20 mouse cellular contexts compared by ENCODE assay signal in the genomic region with DNA sequence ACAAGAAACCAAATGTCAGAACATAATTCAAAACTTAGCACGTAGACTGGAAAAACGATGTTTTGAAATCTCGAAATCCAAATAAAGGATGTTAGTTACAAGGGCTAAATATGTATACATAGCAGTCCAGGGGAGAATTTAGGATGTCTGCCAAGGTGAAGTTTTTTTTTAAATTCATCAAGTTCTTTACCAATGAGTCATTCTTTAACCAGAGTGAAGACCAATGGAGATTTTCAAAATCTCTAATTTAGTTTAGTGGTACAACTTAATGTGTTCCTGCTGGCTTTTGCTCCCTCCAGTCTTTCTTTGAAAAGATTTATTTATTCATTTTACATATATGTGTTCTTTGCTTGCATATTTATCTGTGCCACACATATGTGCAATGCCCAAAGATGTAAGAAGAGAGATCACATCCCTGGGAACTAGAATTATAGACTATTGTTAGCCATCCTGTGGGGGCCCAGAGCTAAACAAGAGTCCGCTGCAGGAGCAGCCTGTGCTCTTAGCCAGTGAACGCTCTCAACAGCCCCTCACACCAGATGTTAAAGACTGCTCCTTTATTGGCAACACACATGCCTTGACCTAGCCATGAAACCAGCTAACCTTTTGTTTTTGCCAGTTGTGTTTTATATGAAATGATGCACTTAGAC.
DNase-seq lines count a peak whose midpoint lies in the region; ATAC-seq and TF ChIP-seq lines count a peak whose summit lies in the region.
"Had no signal": no experiment of that assay in that cellular context is flagged by ENCODE, and none has a peak within 500 bp of the region (broad histone marks: within the 10 kb centered on the region; RNA-seq: fewer than 3 reads in every experiment).

No protein-coding gene starts in this region.

- no peaks in the 10 kb centered on the region for H3K9me3 ChIP-seq in heart, embryonic 16.5 days (replicated peaks; ENCODE audit: control insufficient read depth, low read length)
- no peaks in the 10 kb centered on the region for H3K9me3 ChIP-seq in heart, embryonic 10.5 days
- H3K9me3 ChIP-seq in stomach, embryonic 16.5 days (replicated peaks; ENCODE audit: control insufficient read depth, low read length) = no peaks in the 10 kb centered on the region
- H3K9me3 ChIP-seq in stomach, postnatal 0 days (ENCODE audit: control insufficient read depth, low read length) = no peaks in the 10 kb centered on the region
- no peaks in the 10 kb centered on the region for H3K9me3 ChIP-seq in embryonic facial prominence, embryonic 14.5 days (ENCODE audit: control insufficient read depth, low read length)
- H3K9me3 ChIP-seq: liver, embryonic 12.5 days; megakaryocyte, embryonic 14.5 days had no signal

- no peak overlapping the region for H3K4me2 ChIP-seq in heart, embryonic 16.5 days (ENCODE audit: low read depth, low read length)
- H3K4me2 ChIP-seq in stomach, embryonic 16.5 days (ENCODE audit: low read depth, low read length) = no peak overlapping the region
- H3K4me2 ChIP-seq in stomach, postnatal 0 days (replicated peaks; ENCODE audit: low read depth) = no peak overlapping the region
- H3K4me2 ChIP-seq in embryonic facial prominence, embryonic 14.5 days (ENCODE audit: low read depth, low read length) = no peak overlapping the region
- H3K4me2 ChIP-seq: heart, embryonic 11.5 days; liver, embryonic 12.5 days had no signal

- WGBS in heart, embryonic 16.5 days = 28% methylated on average over 5 of the region's 5 CpGs
- 84% methylated on average over 5 of the region's 5 CpGs for WGBS in heart, embryonic 10.5 days
- 54% methylated on average over 5 of the region's 5 CpGs for WGBS in stomach, embryonic 16.5 days
- WGBS in stomach, postnatal 0 days = 30% methylated on average over 5 of the region's 5 CpGs
- 43% methylated on average over 5 of the region's 5 CpGs for whole genome bisulfite sequencing in embryonic facial prominence, embryonic 14.5 days

- no peaks in the 10 kb centered on the region for H3K36me3 ChIP-seq in heart, embryonic 16.5 days (ENCODE audit: control insufficient read depth, insufficient read depth)
- no peaks in the 10 kb centered on the region for H3K36me3 ChIP-seq in heart, embryonic 10.5 days
- H3K36me3 ChIP-seq in stomach, embryonic 16.5 days (ENCODE audit: control insufficient read depth, insufficient read depth, low read length) = no peaks in the 10 kb centered on the region
- H3K36me3 ChIP-seq in stomach, postnatal 0 days (ENCODE audit: control insufficient read depth, insufficient read depth, low read length) = no peaks in the 10 kb centered on the region
- no peaks in the 10 kb centered on the region for H3K36me3 ChIP-seq in embryonic facial prominence, embryonic 14.5 days (ENCODE audit: control insufficient read depth, insufficient read depth, low read length)
- H3K36me3 ChIP-seq: liver, embryonic 12.5 days had no signal

- H3K9ac ChIP-seq in heart, embryonic 16.5 days (ENCODE audit: low read length) = no peak overlapping the region
- no peak overlapping the region for H3K9ac ChIP-seq in stomach, embryonic 16.5 days (ENCODE audit: low read length)
- no peak overlapping the region for H3K9ac ChIP-seq in stomach, postnatal 0 days (ENCODE audit: low read length)
- H3K9ac ChIP-seq in embryonic facial prominence, embryonic 14.5 days (ENCODE audit: low read depth, low read length) = no peak overlapping the region
- H3K9ac ChIP-seq: liver, embryonic 12.5 days had no signal

- no peaks in the 10 kb centered on the region for H3K27me3 ChIP-seq in heart, embryonic 16.5 days (ENCODE audit: control insufficient read depth, insufficient read depth, low read length)
- H3K27me3 ChIP-seq in heart, embryonic 10.5 days (ENCODE audit: insufficient read depth, poor library complexity, severe bottlenecking) = no peaks in the 10 kb centered on the region
- H3K27me3 ChIP-seq in stomach, embryonic 16.5 days (ENCODE audit: control insufficient read depth, insufficient read depth, low read length) = no peaks in the 10 kb centered on the region
- H3K27me3 ChIP-seq in stomach, postnatal 0 days (ENCODE audit: control insufficient read depth, insufficient read depth, low read length) = no peaks in the 10 kb centered on the region
- no peaks in the 10 kb centered on the region for H3K27me3 ChIP-seq in embryonic facial prominence, embryonic 14.5 days (replicated peaks; ENCODE audit: control insufficient read depth, insufficient read depth, low read length)
- H3K27me3 ChIP-seq: liver, embryonic 12.5 days; megakaryocyte, embryonic 14.5 days had no signal

- peak overlapping the region; percentile 71 for H3K27ac ChIP-seq in heart, embryonic 16.5 days (ENCODE audit: low read length)
- no peak overlapping the region for H3K27ac ChIP-seq in heart, embryonic 10.5 days
- H3K27ac ChIP-seq in stomach, embryonic 16.5 days (ENCODE audit: low read length) = peak overlapping the region; percentile 38
- no peak overlapping the region for H3K27ac ChIP-seq in stomach, postnatal 0 days (replicated peaks)
- peak overlapping the region; percentile 53 for H3K27ac ChIP-seq in embryonic facial prominence, embryonic 14.5 days (replicated peaks; ENCODE audit: low read depth, low read length)
- H3K27ac ChIP-seq: layer of hippocampus, adult 2 months; liver, embryonic 12.5 days had no signal

- TF ChIP-seq CTCF in stomach, postnatal 0 days (IDR thresholded peaks at IDR 0.05; ENCODE audit: low read depth) = no peak

- no peak for DNase-seq in heart, embryonic 10.5 days (ENCODE audit: low spot score)
- no peak for DNase-seq in stomach, postnatal 0 days (ENCODE audit: low spot score)
- peak; percentile 80 for DNase-seq in embryonic facial prominence, embryonic 14.5 days (ENCODE audit: low spot score)
- no peak for DNase-seq in thymus, postnatal 25 days
- DNase-seq in MN1 (ENCODE audit: low spot score) = no peak
- DNase-seq: cerebellum, adult 18-20 months; cerebellum, postnatal 36 days; gastrocnemius, postnatal 36 days; kidney, adult 18-20 months; kidney, postnatal 10 days; lung, adult 2 months; midbrain, embryonic 14.5 days; thymus, adult 18-20 months had no signal

- ATAC-seq in heart, embryonic 16.5 days (replicated peaks; ENCODE audit: extremely low read depth, insufficient read depth, low FRiP score) = no peak
- no peak for ATAC-seq in stomach, embryonic 16.5 days (ENCODE audit: insufficient read depth, low FRiP score)
- ATAC-seq in stomach, postnatal 0 days (ENCODE audit: low FRiP score, low TSS enrichment) = no peak
- ATAC-seq in embryonic facial prominence, embryonic 14.5 days (ENCODE audit: low read depth) = no peak
- ATAC-seq: forebrain, embryonic 16.5 days; liver, embryonic 12.5 days had no signal

- H3K4me3 ChIP-seq in heart, embryonic 16.5 days (ENCODE audit: low read length) = no peak overlapping the region
- no peak overlapping the region for H3K4me3 ChIP-seq in heart, embryonic 10.5 days
- no peak overlapping the region for H3K4me3 ChIP-seq in stomach, embryonic 16.5 days (replicated peaks; ENCODE audit: low read length)
- no peak overlapping the region for H3K4me3 ChIP-seq in stomach, postnatal 0 days (ENCODE audit: low read depth, low read length)
- no peak overlapping the region for H3K4me3 ChIP-seq in embryonic facial prominence, embryonic 14.5 days (ENCODE audit: low read depth, low read length)
- H3K4me3 ChIP-seq: layer of hippocampus, adult 2 months; liver, embryonic 12.5 days; megakaryocyte, embryonic 14.5 days had no signal

- no peak for TF ChIP-seq EP300 in stomach, postnatal 0 days (optimal IDR thresholded peaks at IDR 0.05)

- peaks cover 18% of the 10 kb centered on the region for H3K4me1 ChIP-seq in heart, embryonic 16.5 days (ENCODE audit: control insufficient read depth, insufficient read depth, low read length)
- no peaks in the 10 kb centered on the region; the same call in 1 of the 2 replicates for H3K4me1 ChIP-seq in heart, embryonic 10.5 days
- peaks cover 6% of the 10 kb centered on the region; the same call in 1 of the 2 replicates for H3K4me1 ChIP-seq in stomach, embryonic 16.5 days (ENCODE audit: control insufficient read depth, insufficient read depth, low read length)
- no peaks in the 10 kb centered on the region for H3K4me1 ChIP-seq in stomach, postnatal 0 days (replicated peaks; ENCODE audit: control insufficient read depth, insufficient read depth)
- peaks cover 17% of the 10 kb centered on the region for H3K4me1 ChIP-seq in embryonic facial prominence, embryonic 14.5 days (ENCODE audit: control insufficient read depth, insufficient read depth, low read length)
- H3K4me1 ChIP-seq: liver, embryonic 12.5 days; megakaryocyte, embryonic 14.5 days had no signal

Comparison
In these comparisons a context has a peak if more than half of its experiments do, and no peak if none do; other contexts are left out.
1. H3K27ac ChIP-seq: peak in heart, embryonic 16.5 days (single experiment), stomach, embryonic 16.5 days (single experiment) and embryonic facial prominence, embryonic 14.5 days (single experiment); none in heart, embryonic 10.5 days (single experiment) and stomach, postnatal 0 days (single experiment).